Mouse (Mus musculus): ENCODE measurements at regions not wholly inside any gene's neighbourhood (a gene's known extent, or its start where the extent isn't known, plus 50 kb on each side); places are given as distances from the start of the nearest gene placed in this dataset.

DNA sequence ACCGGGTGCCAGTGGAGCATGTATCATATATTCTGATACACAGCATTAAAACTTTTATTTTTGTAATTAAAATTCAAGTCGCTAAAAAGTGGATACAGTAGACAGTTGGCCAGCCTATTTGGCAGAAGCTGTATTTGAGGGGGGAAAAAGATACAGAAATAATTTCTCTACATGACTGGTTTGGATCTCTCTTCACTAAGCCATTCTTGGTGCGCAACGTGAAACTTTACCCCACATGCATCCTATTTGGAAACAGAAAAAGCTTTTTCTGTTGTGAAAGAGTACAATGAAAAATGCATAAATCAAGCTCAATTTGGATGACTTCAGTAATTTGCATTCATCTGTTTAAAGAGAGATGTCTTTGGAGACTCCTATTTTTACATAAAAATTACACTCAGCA lies 303.2 kb downstream of the Rergl start:
- TF ChIP-seq CTCF (IDR thresholded peaks at IDR 0.05; ENCODE audit: borderline replicate concordance, extremely low read depth, insufficient read depth, insufficient read length), result no peak
- TF ChIP-seq POLR2A (IDR thresholded peaks at IDR 0.05; ENCODE audit: borderline replicate concordance, extremely low read depth, insufficient read depth, insufficient read length, poor library complexity, severe bottlenecking), result no peak
